Mouse (Mus musculus) cerebellum, adult 2 months (tissue): ENCODE measurements around the gene Aldh6a1. TPM values are rescaled to one million over a fixed set of nuclear protein-coding genes. Genes with fewer than 3 reads are reported as not detected.
A peak's percentile ranks its signal among the peaks of the same experiment; 100 is the strongest.

Experiments used
- DNase-seq, 2 experiments: peaks; one replicate each; pipeline ENCODE4 v3.0.0; 2021
- H3K27ac ChIP-seq: fragments of 200-500 bp; 2 replicates; pipeline ENCODE4 v1.5.1; 2012; ENCODE audit warnings: low read length, control low read depth, inconsistent platforms; ENCODE audit not compliant: insufficient read depth
- H3K27me3 ChIP-seq: fragments of 200-500 bp; 2 replicates; pipeline ENCODE4 v1.6.1; 2012; ENCODE audit warnings: inconsistent platforms, mild to moderate bottlenecking, low read length, moderate library complexity; ENCODE audit not compliant: control insufficient read depth, insufficient read depth
- H3K4me1 ChIP-seq: fragments of 200-500 bp; 2 replicates; pipeline ENCODE4 v1.6.1; 2011; ENCODE audit warnings: low read length; ENCODE audit not compliant: control insufficient read depth, insufficient read depth
- H3K4me3 ChIP-seq: fragments of 200-500 bp; replicated peaks from 2 replicates; pipeline ENCODE3; 2011; ENCODE audit warnings: mild to moderate bottlenecking, low read depth, low read length, control low read depth; ENCODE audit not compliant: insufficient read depth
- CTCF ChIP-seq: fragments of 200-500 bp; IDR thresholded peaks from 2 replicates; pipeline ENCODE4 v1.5.1; 2011; ENCODE audit warnings: low read depth, mild to moderate bottlenecking, control low read depth, low read length, moderate library complexity, borderline replicate concordance; ENCODE audit not compliant: insufficient read depth
- POLR2A ChIP-seq: fragments of 200-500 bp; IDR thresholded peaks from 2 replicates; pipeline ENCODE4 v1.6.1; 2011; ENCODE audit warnings: low read length, control low read depth, borderline replicate concordance; ENCODE audit not compliant: insufficient read depth
- WGBS: fragments of 180-500 bp; shearing (Covaris S2); methylation state at CpG from one replicate; pipeline ENCODE4 v1.1.7; 2018; 5-methylcytosine and 5-hydroxymethylcytosine counted together
- polyA plus RNA-seq: library from polyadenylated mRNA; depleted of rRNA; stranded (reverse); fragments of >200 nt; gene quantifications from 2 replicates; pipeline ENCODE4 v1.2.3, GENCODE M21; 2012

The Aldh6a1 gene
- polyA plus RNA-seq, 1 experiment: 39.4 TPM

DNA sequence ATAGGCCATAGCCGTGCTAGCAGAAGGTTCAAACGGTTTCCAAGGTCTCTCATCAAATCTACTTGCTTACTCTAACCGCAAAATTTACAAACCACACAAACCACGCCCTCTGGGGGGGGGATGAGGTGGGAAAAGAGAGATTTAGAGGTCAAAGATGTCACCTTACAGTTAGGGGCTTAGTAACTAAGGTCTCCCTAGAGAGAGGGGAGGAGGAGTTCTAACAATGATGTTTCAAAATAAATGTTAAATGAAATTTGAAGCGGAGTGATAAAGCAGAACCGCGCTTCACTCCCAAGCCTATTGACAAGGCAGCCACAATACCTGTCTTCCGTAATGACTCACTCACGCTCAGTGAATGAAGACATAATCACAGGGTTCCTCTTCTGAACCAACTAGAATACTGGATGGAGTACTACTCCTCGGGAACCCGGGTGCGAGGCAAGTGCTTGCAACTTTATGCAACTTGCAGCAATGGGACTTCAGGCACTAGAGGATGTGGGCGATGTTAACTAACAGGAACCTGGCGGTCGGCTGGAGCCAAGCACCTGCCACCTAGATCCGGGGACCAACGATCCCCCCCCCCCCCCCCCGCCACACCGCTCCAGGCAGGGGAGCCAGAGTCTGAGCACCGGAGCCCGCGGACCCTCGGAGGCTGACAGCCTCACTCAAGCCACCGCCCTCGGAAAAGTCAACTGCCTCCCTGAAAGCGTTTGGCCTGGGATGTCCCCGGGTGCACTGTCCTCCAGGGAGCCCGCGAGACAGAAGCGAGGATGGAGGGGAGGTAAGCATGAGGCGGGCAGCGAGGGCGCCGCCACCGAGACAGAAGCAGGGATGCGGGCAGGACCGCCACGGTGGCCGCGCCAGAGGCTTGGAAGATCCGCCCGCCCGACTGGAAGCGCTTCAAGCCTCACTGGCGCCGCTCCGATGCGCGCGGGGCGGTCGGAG lies 42.7 kb downstream of the Aldh6a1 start:
- peak; percentile 26 to 49 for DNase-seq
- TF ChIP-seq POLR2A (no peak), CTCF (0 out of 2 replicates have a peak, but pooled peaks have one; percentile 2)
- H3K4me3 ChIP-seq: peak overlapping the region; percentile 80
- WGBS: under 1% methylated on average over 52 of the region's 52 CpGs
- no peaks in the 10 kb centered on the region for H3K27me3 ChIP-seq
- H3K4me1 ChIP-seq: no peaks in the 10 kb centered on the region; the same call in 1 of the 2 replicates
- H3K27ac ChIP-seq: peak overlapping the region; percentile 83

GRCm38 (mm10) chr12:84407259-84407658 lies 43.5 kb downstream of the Aldh6a1 start:
- H3K4me1 ChIP-seq: no peaks in the 10 kb centered on the region; the same call in 1 of the 2 replicates
- no peak for DNase-seq
- H3K27me3 ChIP-seq: no peaks in the 10 kb centered on the region
- H3K27ac ChIP-seq: no peak overlapping the region
- H3K4me3 ChIP-seq: no peak overlapping the region
- 70% methylated on average over 4 of the region's 4 CpGs for WGBS
- TF ChIP-seq CTCF (no peak), POLR2A (no peak)

- 73% methylated on average over 6 of the region's 6 CpGs for WGBS
- Histone ChIP-seq H3K4me3 (no peak overlapping the region), H3K27me3 (no peaks in the 10 kb centered on the region), H3K4me1 (no peaks in the 10 kb centered on the region; the same call in 1 of the 2 replicates), H3K27ac (no peak overlapping the region)
- no peak for DNase-seq
- TF ChIP-seq POLR2A (no peak), CTCF (no peak)
Measured at GRCm38 (mm10) chr12:84404541-84404940, 46.3 kb downstream of the Aldh6a1 start.

DNA sequence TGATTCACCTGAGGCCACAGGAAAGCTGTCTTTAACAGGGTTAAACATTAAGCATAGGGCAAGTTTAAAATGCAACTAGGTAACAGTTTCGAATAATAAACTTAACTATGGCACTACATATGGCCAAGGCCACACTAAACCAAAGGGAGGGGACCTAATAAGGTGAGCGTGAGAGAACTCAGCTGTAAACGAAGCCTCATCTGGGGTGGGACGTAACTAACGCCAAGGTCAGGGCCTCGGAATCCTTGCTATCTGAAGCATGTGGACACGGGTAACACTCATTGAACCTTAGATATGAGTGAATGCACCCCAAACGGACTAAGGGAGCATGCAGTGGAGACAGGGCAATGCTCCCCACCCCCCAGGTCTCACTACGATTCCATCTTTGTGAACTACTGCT lies 47.9 kb downstream of the Aldh6a1 start:
- Histone ChIP-seq H3K4me3 (no peak overlapping the region), H3K4me1 (no peaks in the 10 kb centered on the region), H3K27me3 (no peaks in the 10 kb centered on the region), H3K27ac (no peak overlapping the region)
- no peak for DNase-seq
- 78% methylated on average over 9 of the region's 9 CpGs for WGBS
- TF ChIP-seq CTCF (no peak), POLR2A (no peak)

DNA sequence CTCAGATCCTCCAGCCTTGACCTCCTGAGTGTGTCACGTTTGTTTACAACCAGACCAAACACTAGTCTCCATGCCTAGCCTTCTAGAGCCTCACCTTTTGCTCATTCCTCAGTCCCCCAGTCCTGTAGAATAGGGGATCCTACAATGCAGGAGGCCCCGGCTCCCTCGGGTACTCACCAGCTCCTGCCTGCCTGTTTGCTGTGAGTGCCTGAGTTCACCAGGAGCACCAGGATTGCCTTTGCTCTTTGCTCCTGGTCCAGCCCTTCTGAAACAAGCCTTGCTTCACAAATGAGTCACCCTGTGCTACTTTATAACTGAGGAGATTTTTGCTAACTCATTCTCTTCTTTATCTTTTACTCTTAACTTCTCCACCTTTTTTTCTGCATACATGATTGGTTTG lies 50.2 kb downstream of the Aldh6a1 start:
- H3K4me1 ChIP-seq: no peaks in the 10 kb centered on the region
- 77% methylated on average over 3 of the region's 3 CpGs for WGBS
- no peak for DNase-seq
- H3K27ac ChIP-seq: no peak overlapping the region
- H3K4me3 ChIP-seq: no peak overlapping the region
- no peak for TF ChIP-seq POLR2A
- no peak for TF ChIP-seq CTCF
- no peaks in the 10 kb centered on the region for H3K27me3 ChIP-seq

GRCm38 (mm10) chr12:84400068-84400467 lies 50.7 kb downstream of the Aldh6a1 start:
- WGBS: 81% methylated on average over 3 of the region's 3 CpGs
- H3K27me3 ChIP-seq: no peaks in the 10 kb centered on the region
- H3K4me1 ChIP-seq: no peaks in the 10 kb centered on the region
- no peak for DNase-seq
- H3K4me3 ChIP-seq: no peak overlapping the region
- no peak overlapping the region for H3K27ac ChIP-seq
- no peak for TF ChIP-seq POLR2A
- no peak for TF ChIP-seq CTCF

GRCm38 (mm10) chr12:84399663-84400062 lies 51.1 kb downstream of the Aldh6a1 start:
- Histone ChIP-seq H3K27ac (no peak overlapping the region), H3K4me1 (no peaks in the 10 kb centered on the region), H3K27me3 (no peaks in the 10 kb centered on the region), H3K4me3 (no peak overlapping the region)
- no peak for TF ChIP-seq POLR2A
- no peak for TF ChIP-seq CTCF
- DNase-seq: no peak
- WGBS: 81% methylated on average over 9 of the region's 9 CpGs

GRCm38 (mm10) chr12:84399135-84399534 lies 51.7 kb downstream of the Aldh6a1 start:
- Histone ChIP-seq H3K27me3 (no peaks in the 10 kb centered on the region), H3K4me1 (no peaks in the 10 kb centered on the region), H3K27ac (no peak overlapping the region), H3K4me3 (no peak overlapping the region)
- TF ChIP-seq CTCF (no peak), POLR2A (no peak)
- no peak for DNase-seq
- WGBS: 86% methylated on average over 9 of the region's 9 CpGs

GRCm38 (mm10) chr12:84398629-84399028 lies 52.2 kb downstream of the Aldh6a1 start:
- Histone ChIP-seq H3K4me1 (no peaks in the 10 kb centered on the region), H3K27ac (no peak overlapping the region), H3K27me3 (no peaks in the 10 kb centered on the region), H3K4me3 (no peak overlapping the region)
- 88% methylated on average over 5 of the region's 5 CpGs for WGBS
- DNase-seq: no peak
- TF ChIP-seq POLR2A: no peak
- no peak for TF ChIP-seq CTCF
